Mouse (Mus musculus): Measurements from ENCODE around the gene Vta1. TPM values are rescaled to one million over a fixed set of nuclear protein-coding genes. Genes with fewer than 3 reads are reported as not detected.
A peak's percentile ranks its signal among the peaks of the same experiment; 100 is the strongest.

The Vta1 gene
- total RNA-seq (2021): 10 to 100 TPM; 66.8 to 70.1 TPM
- long read RNA-seq, experiment 1, transcript Vta1-205 (8 exons, 1,974 nt): major isoform, 70 of 73 reads
- long read RNA-seq, experiment 1, partial matches to known transcripts: 1 of 73 reads
- long read RNA-seq, experiment 1, other reads (novel, unspliced or antisense): 0 of 73 reads
- long read RNA-seq, experiment 2, transcript Vta1-205 (8 exons, 1,974 nt): major isoform, 92 of 102 reads
- long read RNA-seq, experiment 2, partial matches to known transcripts: 1 of 102 reads
- long read RNA-seq, experiment 2, other reads (novel, unspliced or antisense): 6 of 102 reads

DNA sequence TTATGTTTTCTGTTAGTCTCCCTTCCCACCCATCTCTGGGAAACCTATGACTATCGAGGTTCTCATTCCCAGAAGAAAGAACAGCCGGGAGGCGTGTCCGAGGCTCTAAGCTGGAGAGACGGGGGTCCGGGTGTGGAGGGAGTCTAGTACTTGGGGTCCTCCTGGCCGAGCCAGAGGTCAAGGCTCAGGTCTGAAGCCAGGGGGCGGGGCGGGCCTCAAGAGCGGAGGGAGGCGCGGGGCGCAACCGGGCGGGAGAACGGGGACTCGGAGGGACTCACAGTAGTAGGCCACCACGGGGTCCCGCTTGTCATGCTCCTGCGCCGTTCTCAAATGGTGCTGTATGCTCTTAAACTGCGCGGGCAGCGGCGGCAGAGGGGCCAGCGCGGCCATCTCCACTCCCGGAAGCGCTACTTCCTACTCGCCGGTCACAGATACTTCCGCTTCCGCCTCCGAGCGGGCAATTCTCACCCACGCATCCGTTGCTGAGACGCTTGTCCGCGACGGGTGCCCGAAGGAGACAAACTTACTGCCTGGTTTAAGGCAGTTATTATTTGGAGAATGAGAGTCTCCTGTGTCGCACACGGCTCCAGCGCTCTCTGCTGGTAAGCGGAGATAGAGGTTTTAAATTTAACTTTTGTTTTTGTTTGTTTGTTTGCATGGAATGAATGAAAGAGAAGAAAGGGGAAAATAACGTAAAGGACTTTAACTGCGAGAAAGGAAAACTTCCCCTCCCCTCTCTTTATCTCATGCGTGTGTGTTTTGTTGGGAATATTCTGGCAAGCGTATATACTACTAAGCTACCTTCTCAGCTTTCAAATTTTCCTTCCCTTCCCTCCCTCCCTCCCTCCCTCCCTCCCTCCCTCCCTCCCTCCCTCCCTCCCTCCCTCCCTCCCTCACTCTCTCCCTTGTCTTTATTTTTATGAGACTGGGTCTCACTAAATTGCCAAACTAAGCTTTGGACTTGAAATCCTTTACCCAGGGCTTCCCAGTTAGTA lies at the start of gene Vta1, which contains the start of gene Nmbr:
TSS of gene Vta1 (minus strand) at position 489 of the 995 bp plus-strand sequence.
TSS of gene Nmbr (plus strand) at position 520 of the 995 bp plus-strand sequence.
- peak; percentile 97 to 99 for DNase-seq (ENCODE audit: low spot score in 2 of 2)

DNA sequence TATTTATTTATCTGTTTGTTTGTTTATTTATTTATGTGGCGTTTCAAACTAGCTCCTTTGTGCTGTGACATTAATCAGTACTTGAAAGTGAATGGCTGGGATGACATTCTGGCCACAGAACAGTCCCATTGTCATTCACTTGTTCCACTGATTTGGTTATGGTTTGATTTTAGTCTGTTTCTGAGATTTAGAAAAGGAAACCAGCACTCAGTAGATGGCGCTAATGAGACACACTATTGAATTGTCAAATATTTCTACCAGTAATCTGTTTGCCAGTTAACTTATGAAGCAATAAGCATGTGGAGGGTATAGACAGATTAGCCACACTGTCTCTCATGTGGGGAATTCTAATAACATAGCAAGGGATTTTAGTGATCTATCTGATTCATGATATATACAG lies 28.9 kb upstream of the Vta1 start:
- DNase-seq (ENCODE audit: low spot score in 2 of 2): peak in 1 of 2 experiments; percentile 70

GRCm38 (mm10) chr10:14725671-14726070 lies 20.3 kb upstream of the Vta1 start:
- peak; percentile 16 to 69 for DNase-seq (ENCODE audit: low spot score in 2 of 2)

GRCm38 (mm10) chr10:14718114-14718513 lies 12.8 kb upstream of the Vta1 start, which contains the start of gene Gje1:
Gje1 (minus strand) TSS chr10:14718214.
- DNase-seq (ENCODE audit: low spot score in 2 of 2): no peak

DNA sequence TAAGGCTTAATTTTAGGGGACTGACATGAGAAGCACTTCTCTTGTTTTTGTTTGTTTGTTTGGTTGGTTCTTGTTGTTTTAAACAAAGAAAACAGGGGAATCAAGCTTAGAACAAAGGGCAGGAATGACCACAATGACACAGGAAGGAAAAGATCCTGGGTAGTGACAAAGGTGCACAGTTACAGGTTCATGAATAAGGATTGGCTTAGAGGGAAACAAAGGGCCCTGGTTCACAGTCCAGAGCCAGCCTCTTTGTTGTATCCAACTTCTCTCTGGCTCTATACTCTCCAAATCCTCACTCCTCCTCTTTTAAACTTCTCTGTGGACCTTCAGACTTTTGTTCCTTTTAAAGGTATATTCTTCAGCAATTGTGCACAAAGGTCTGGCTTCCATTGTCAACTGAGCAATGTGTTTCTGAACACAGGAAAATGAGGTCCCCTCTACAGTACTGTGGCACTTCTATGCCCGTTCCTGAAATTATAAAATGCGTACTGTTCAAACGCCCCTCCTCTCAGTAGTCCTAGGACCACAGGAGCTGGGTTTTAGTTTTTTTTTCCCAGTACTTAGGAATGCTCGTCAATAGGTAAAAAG lies 1.4 kb downstream of the Vta1 start:
- no peak for DNase-seq (ENCODE audit: low spot score in 2 of 2)

- DNase-seq (ENCODE audit: low spot score in 2 of 2): no peak
Measured at GRCm38 (mm10) chr10:14703239-14703638, 2.1 kb downstream of the Vta1 start.

- no peak for DNase-seq (ENCODE audit: low spot score in 2 of 2)
Measured at GRCm38 (mm10) chr10:14690349-14690748, 15.0 kb downstream of the Vta1 start.

DNA sequence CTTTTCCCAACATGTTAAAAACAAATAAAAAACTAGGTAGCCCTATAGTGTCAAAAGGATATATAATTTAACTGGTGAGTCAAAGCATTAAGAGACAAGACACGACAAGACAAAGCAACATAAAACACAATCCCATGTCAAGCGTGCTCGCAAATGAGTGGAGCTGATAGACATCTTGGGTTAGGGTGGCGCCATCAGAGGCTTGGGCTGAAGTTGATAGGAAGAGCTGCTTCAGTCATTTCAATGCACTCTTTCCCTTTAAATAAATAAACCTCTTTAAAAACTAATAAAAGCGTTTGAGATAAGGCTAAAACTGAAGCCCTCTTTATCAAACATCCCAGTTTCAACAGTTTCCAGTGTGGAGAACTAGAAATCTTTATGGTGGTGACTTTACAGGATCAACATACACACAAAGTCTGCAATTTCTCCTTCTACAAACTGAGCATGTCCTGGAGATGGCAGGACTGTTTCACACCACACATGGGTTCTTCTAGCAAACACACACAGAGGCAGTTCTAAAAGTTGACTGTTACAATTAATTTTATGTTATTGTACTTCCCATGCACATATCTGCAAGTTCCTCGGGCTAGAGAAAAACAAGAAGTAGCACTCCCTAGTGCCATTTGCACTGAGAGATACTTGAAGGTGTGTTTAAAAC lies 16.4 kb downstream of the Vta1 start:
- no peak for DNase-seq (ENCODE audit: low spot score in 2 of 2)

GRCm38 (mm10) chr10:14685663-14686062 lies 19.7 kb downstream of the Vta1 start:
- no peak for DNase-seq (ENCODE audit: low spot score in 2 of 2)

DNA sequence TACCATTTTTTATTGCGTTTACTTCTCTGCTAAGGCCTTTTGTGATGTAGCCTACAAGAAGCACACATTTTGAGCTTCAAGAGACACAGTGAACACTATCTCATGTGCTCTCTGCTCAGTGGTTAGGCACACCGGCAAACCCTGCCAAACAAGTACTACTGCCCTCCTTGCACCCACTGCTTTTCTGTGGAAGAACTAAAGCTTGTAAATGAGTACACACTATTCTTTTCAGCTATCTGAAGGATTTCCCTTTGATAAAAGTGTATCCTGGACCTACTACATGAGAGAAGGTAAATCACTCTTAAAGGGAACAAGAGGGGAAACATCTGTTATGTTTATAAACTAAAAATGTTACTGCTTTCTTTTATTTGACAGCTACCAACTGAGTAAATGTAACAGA lies 39.2 kb downstream of the Vta1 start:
- no peak for DNase-seq (ENCODE audit: low spot score in 2 of 2)

- no peak for DNase-seq (ENCODE audit: low spot score in 2 of 2)
Measured at GRCm38 (mm10) chr10:14660875-14661274, 44.5 kb downstream of the Vta1 start.

- DNase-seq (ENCODE audit: low spot score in 2 of 2): no peak
Measured at GRCm38 (mm10) chr10:14639635-14640034, 65.7 kb downstream of the Vta1 start.

GRCm38 (mm10) chr10:14639043-14639442 lies 66.3 kb downstream of the Vta1 start:
- no peak for DNase-seq (ENCODE audit: low spot score in 2 of 2)

DNA sequence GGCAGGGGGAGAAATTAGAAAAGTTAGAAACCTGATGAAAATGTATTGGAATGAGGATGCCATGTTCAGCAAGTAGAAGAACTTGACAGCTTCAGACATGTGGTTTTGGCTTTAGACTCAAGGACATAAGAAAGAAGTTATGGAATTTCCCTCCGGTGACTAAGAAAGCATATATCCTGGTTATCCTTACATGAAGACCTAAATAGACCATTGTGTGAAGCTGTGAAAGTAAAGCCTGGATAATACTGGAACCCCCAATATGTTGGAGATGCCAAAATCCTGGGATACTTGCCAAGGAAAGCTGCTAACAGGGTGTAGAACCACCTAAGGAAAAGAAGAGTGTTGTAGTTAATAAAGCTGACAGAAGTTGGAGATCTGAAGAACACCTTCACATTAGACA lies 79.7 kb downstream of the Vta1 start:
- no peak for DNase-seq (ENCODE audit: low spot score in 2 of 2)

DNA sequence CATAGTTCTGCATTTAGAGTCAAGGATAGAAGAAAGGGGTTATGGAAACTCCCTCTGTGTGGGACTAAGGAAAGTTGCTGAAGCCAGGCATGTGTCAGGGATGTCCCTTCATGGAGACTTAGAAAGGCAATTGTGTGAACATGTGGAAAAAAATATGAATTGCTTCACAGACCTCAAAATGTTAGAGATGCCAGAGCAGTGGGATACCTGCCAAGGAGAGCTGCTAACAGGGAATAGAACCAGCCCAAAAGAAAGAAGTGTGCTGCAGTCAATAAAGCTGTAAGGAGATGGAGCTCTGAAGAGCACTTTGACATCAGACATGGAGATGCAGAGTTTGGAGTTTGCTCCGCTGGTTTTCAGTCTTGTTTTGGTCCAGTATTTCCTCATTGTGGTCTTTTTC lies 86.2 kb downstream of the Vta1 start:
- DNase-seq (ENCODE audit: low spot score in 2 of 2): no peak

GRCm38 (mm10) chr10:14618301-14618700 lies 87.1 kb downstream of the Vta1 start:
- DNase-seq (ENCODE audit: low spot score in 2 of 2): no peak

DNA sequence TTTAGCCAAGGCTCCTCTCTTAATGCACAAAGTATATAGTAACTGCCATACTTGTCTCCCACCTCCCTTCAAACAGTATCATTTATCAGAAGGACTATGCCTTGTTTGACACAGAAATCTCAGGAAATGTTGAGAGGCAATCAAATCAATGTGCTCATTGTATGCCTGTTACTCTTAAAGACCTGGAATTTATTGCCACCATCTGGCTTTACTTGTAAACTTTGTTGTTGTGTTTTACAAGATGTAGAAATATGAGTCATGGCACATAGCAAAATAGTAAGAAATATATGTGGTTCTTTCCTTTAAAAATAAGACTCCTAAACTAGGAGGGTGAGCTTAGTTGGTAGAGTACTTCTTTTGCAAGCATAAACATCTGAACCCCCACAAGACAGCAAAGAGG lies 89.9 kb downstream of the Vta1 start:
- no peak for DNase-seq (ENCODE audit: low spot score in 2 of 2)

GRCm38 (mm10) chr10:14607597-14607996 lies 97.8 kb downstream of the Vta1 start:
- DNase-seq (ENCODE audit: low spot score in 2 of 2): no peak

Measured in layer of hippocampus, postnatal 14 days (tissue).